Mouse (Mus musculus): ENCODE data around the gene Atg3. TPM values are rescaled to one million over a fixed set of nuclear protein-coding genes. Genes with fewer than 3 reads are reported as not detected.

Atg3 gene
- polyA plus RNA-seq, 1 experiment from 2014 or later = 29.3 TPM

DNA sequence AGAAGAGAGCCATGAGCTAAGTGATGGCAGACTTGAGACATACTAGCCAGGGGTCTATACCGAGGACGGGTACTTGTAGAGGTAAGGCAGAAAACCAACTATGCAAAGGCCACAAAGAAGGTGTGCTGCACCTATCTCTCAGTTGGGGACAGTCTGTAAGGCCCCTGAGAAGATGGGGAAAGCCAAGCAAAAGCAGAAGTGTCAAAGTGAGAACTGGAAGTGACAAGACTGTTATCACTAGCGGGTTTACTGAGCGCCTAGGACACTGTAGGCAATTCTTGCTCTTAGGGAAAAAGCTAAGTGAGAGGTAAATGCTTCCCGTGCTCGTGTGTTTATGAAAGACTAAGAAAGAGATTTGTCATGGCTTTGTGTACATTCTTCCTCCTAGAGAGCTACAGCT lies 13.5 kb upstream of the Atg3 start:
- Histone ChIP-seq H3K9ac (no peak overlapping the region), H3K4me2 (no peak overlapping the region), H3K9me3 (replicated peaks) (no peaks in the 10 kb centered on the region), H3K27me3 (no peaks in the 10 kb centered on the region), H3K36me3 (peaks cover 64% of the 10 kb centered on the region), H3K27ac (no peak overlapping the region), H3K4me3 (no peak overlapping the region), H3K4me1 (replicated peaks) (no peaks in the 10 kb centered on the region)
- ATAC-seq (replicated peaks; ENCODE audit: insufficient number of reproducible peaks, insufficient read depth, low FRiP score, low read depth) = no peak
- 85% methylated on average over 6 of the region's 6 CpGs for WGBS

DNA sequence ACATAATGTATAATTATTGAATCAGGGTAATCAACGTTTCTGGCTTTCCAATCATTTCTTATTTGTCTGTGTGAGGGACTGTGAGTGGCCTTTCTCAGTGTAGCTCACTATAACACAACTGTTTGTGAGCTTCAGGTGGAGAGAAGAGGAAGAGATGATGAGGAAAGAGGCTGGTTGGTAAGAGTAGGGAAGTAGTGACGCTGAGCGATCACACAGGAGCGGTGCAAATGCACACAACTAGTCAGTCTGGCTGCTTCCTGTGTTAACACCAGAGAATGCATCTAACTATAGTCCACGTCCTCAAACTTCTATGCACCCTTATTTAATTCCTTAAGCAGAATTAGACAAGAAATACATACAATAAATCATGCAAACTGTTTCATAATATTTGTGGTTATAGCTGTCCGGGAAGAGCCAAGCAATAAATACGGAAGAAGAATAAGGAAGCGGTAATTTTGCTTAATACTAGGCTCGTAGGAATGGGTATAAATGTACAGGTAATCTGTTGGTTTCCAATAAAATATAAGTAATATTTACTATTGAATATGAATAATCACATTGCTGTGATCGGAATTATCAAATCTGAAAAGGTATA lies 10.0 kb upstream of the Atg3 start:
- H3K4me2 ChIP-seq = no peak overlapping the region
- H3K9me3 ChIP-seq (replicated peaks) = no peaks in the 10 kb centered on the region
- peaks cover 53% of the 10 kb centered on the region for H3K36me3 ChIP-seq
- H3K9ac ChIP-seq = no peak overlapping the region
- 88% methylated on average over 10 of the region's 10 CpGs for WGBS
- ATAC-seq (replicated peaks; ENCODE audit: insufficient number of reproducible peaks, insufficient read depth, low FRiP score, low read depth) = no peak
- H3K4me3 ChIP-seq = no peak overlapping the region
- no peaks in the 10 kb centered on the region for H3K4me1 ChIP-seq (replicated peaks)
- H3K27ac ChIP-seq = no peak overlapping the region
- H3K27me3 ChIP-seq = no peaks in the 10 kb centered on the region

DNA sequence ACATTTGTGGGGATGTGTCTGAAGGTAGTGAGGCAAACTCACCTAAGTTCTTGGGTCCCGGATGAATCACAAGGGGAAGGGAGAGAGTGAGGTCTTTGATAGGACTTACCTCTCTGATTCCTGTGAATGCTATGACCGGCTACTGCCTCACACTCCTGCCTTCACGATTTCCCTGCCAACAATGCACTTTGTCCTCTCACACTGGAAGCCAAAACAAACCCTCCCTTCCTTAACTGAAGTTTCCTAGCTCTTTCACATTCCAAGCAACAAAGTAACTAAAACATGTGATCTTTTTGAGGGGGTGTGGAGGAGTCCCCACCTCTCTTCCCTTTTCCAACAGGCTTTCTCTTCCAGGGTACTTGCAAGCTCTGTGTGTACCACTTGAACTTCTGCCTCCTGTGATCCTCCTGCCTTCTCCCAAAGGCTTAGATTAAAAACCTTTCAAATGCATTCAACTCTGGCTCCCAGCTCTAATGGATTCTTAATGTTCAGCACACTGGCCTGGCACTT lies 3.8 kb upstream of the Atg3 start:
- no peak for ATAC-seq (replicated peaks; ENCODE audit: insufficient number of reproducible peaks, insufficient read depth, low FRiP score, low read depth)
- peaks cover 9% of the 10 kb centered on the region; the same call in 1 of the 2 replicates for H3K4me1 ChIP-seq (replicated peaks)
- H3K9me3 ChIP-seq (replicated peaks) = no peaks in the 10 kb centered on the region
- peaks cover 28% of the 10 kb centered on the region; the same call in 1 of the 2 replicates for H3K36me3 ChIP-seq
- H3K9ac ChIP-seq = no peak overlapping the region
- no peak overlapping the region for H3K27ac ChIP-seq
- 61% methylated on average over 3 of the region's 3 CpGs for WGBS
- no peak overlapping the region for H3K4me3 ChIP-seq
- H3K27me3 ChIP-seq = no peaks in the 10 kb centered on the region
- no peak overlapping the region for H3K4me2 ChIP-seq

DNA sequence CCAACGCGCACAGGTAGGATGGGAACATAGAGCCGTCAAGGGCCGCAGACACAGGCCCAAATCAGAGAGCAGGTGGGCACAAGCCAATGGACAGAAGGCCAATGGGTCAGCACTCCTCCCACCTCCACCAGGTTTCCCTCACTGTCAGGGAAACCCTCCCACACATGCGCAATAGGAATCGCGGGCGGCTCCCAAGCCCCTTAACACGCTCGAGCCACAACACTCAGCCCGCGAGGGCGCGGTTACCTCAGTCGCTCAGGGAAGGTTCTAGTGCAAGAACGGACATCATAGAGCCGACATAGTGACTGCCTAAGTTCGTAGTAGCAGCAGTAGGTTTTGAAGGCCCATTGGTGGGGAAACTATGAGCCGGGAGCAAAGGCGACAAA lies 456 bp upstream of the Atg3 start:
- H3K4me2 ChIP-seq = peak overlapping the region; percentile 71

DNA sequence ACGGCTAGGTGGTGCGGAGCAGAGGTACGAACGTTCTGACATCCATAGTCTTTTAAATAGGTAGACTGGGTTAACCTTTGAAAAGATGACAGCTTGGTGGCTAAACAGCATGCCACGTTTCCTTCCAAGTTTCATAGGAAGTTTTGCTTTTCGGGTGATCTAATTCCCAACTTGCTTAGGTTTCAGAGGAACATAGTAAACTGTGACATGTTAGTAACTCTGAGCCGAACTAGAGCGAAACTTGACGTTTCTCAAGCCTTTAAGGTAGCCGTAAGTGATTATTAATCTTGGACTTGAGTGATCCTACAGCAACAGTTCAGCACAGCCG lies 768 bp downstream of the Atg3 start:
- H3K4me2 ChIP-seq = peak overlapping the region; percentile 69
- peak overlapping the region; percentile 94 for H3K4me3 ChIP-seq
- peaks cover 13% of the 10 kb centered on the region; the same call in 1 of the 2 replicates for H3K36me3 ChIP-seq
- H3K9ac ChIP-seq = peak overlapping the region; percentile 91
- no peak for ATAC-seq (replicated peaks; ENCODE audit: insufficient number of reproducible peaks, insufficient read depth, low FRiP score, low read depth)
- H3K27ac ChIP-seq = peak overlapping the region; percentile 88
- WGBS = 3% methylated on average over 11 of the region's 11 CpGs
- no peaks in the 10 kb centered on the region for H3K27me3 ChIP-seq
- peaks cover 11% of the 10 kb centered on the region; the same call in 1 of the 2 replicates for H3K4me1 ChIP-seq (replicated peaks)
- no peaks in the 10 kb centered on the region for H3K9me3 ChIP-seq (replicated peaks)

More for the DNA sequence above, 456 bp upstream of the Atg3 start:
- under 1% methylated on average over 20 of the region's 20 CpGs for WGBS
- Histone ChIP-seq H3K9ac (peak overlapping the region; percentile 69), H3K27me3 (no peaks in the 10 kb centered on the region), H3K4me3 (peak overlapping the region; percentile 94), H3K9me3 (replicated peaks) (no peaks in the 10 kb centered on the region), H3K27ac (peak overlapping the region; percentile 88), H3K36me3 (peaks cover 15% of the 10 kb centered on the region; the same call in 1 of the 2 replicates), H3K4me1 (replicated peaks) (peaks cover 11% of the 10 kb centered on the region; the same call in 1 of the 2 replicates)
- ATAC-seq (replicated peaks; ENCODE audit: insufficient number of reproducible peaks, insufficient read depth, low FRiP score, low read depth) = peak; percentile 65

DNA sequence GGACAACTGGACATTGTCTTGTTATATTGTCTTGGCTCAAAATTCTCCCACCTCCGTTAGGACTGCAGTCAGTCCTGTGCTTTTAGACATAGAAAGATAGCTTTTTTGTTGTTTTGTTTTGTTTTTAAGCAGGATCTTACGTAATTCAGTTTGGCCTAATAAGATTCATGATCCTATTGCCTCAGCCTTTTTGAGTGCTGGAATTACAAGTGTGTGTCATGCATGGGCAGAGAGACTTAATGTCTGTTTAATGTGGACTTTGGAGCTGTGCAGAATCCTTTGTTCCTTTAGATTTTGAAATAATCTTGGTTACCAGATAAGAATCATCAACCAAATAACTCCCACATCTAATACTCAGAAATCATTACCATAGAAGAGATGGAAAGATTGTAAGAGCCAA lies 20.0 kb downstream of the Atg3 start:
- H3K27ac ChIP-seq = no peak overlapping the region
- WGBS = 90% methylated on average over 2 of the region's 2 CpGs
- no peaks in the 10 kb centered on the region for H3K4me1 ChIP-seq (replicated peaks)
- H3K9ac ChIP-seq = no peak overlapping the region
- no peaks in the 10 kb centered on the region for H3K27me3 ChIP-seq
- no peak overlapping the region for H3K4me3 ChIP-seq
- no peaks in the 10 kb centered on the region for H3K9me3 ChIP-seq (replicated peaks)
- peaks cover 14% of the 10 kb centered on the region for H3K36me3 ChIP-seq
- ATAC-seq (replicated peaks; ENCODE audit: insufficient number of reproducible peaks, insufficient read depth, low FRiP score, low read depth) = no peak
- H3K4me2 ChIP-seq = no peak overlapping the region

DNA sequence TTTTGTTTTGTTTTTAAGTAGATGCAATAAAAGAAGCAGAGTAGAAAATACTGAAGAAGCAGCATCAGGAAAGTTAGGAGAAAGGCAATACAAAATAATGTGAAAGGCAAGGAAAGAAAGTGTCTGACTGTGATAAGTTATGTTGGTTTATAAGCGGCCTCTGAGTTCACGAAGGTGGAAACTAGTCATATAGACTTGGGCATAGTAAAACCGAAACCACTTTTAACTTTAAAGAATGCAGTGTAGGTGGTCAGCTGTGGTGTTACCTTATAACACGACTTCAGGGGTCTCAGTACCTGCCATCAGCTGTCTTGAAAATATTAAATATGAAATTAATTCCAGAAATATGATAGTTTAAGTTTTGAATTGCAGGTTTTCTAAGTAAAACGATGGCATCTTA lies 23.2 kb downstream of the Atg3 start:
- H3K27ac ChIP-seq = no peak overlapping the region
- no peak overlapping the region for H3K4me2 ChIP-seq
- 86% methylated on average over 5 of the region's 5 CpGs for whole genome bisulfite sequencing
- H3K4me3 ChIP-seq = no peak overlapping the region
- no peaks in the 10 kb centered on the region for H3K27me3 ChIP-seq
- no peaks in the 10 kb centered on the region for H3K4me1 ChIP-seq (replicated peaks)
- peaks cover 20% of the 10 kb centered on the region; the same call in 1 of the 2 replicates for H3K36me3 ChIP-seq
- ATAC-seq (replicated peaks; ENCODE audit: insufficient number of reproducible peaks, insufficient read depth, low FRiP score, low read depth) = no peak
- H3K9ac ChIP-seq = no peak overlapping the region
- no peaks in the 10 kb centered on the region for H3K9me3 ChIP-seq (replicated peaks)

DNA sequence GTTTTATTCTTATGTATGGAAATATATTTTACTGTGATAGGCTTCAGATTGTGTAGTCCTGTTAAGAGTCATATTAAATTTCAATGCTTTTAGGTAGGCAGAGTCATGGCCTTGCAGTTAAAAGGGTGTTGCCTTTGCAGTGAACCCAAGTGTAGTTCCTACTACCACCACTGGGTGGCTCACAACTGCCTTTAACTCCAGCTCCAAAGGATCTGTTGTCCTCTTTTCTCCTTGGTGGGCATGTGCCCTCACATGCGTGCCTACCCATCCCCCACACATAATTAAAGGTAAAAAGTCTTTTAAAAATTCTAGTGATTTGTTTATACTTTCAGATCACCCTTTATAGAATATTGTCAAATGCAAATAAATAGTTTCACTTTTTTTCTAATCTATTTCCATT lies 34.0 kb downstream of the Atg3 start:
- H3K9me3 ChIP-seq (replicated peaks) = no peaks in the 10 kb centered on the region
- H3K27me3 ChIP-seq = no peaks in the 10 kb centered on the region
- H3K36me3 ChIP-seq = 0 out of 2 replicates have a peak, but pooled peaks cover 3% of the 10 kb centered on the region
- H3K27ac ChIP-seq = no peak overlapping the region
- WGBS = 0% methylated on average over 1 of the region's 1 CpGs
- H3K4me3 ChIP-seq = no peak overlapping the region
- no peak for ATAC-seq (replicated peaks; ENCODE audit: insufficient number of reproducible peaks, insufficient read depth, low FRiP score, low read depth)
- H3K4me2 ChIP-seq = no peak overlapping the region
- no peaks in the 10 kb centered on the region for H3K4me1 ChIP-seq (replicated peaks)
- no peak overlapping the region for H3K9ac ChIP-seq

DNA sequence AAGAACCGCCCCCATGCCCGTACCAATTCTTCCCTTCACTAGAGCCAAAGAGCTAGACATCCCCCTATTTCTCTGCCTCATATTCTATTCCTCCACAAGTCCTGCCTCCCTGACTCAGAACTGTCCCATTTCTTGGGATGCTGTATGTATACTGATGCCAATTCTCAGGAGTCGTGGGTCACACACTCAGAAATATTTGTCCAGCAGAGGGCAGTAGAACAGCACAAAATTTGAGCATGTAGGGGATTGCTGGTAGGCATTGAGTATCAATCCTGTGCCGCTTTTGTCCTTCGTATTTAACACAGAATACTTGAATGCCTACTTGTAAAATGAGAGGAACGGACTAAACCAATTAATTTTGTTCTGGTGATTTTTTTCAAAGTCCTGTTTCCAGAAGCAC lies 38.2 kb downstream of the Atg3 start:
- no peak overlapping the region for H3K27ac ChIP-seq
- no peak overlapping the region for H3K4me2 ChIP-seq
- H3K36me3 ChIP-seq = no peaks in the 10 kb centered on the region
- WGBS = 33% methylated on average over 6 of the region's 6 CpGs
- H3K9ac ChIP-seq = no peak overlapping the region
- no peaks in the 10 kb centered on the region for H3K27me3 ChIP-seq
- H3K4me1 ChIP-seq (replicated peaks) = no peaks in the 10 kb centered on the region
- no peak overlapping the region for H3K4me3 ChIP-seq
- ATAC-seq (replicated peaks; ENCODE audit: insufficient number of reproducible peaks, insufficient read depth, low FRiP score, low read depth) = no peak; the same call in 1 of the 2 replicates
- no peaks in the 10 kb centered on the region for H3K9me3 ChIP-seq (replicated peaks)

DNA sequence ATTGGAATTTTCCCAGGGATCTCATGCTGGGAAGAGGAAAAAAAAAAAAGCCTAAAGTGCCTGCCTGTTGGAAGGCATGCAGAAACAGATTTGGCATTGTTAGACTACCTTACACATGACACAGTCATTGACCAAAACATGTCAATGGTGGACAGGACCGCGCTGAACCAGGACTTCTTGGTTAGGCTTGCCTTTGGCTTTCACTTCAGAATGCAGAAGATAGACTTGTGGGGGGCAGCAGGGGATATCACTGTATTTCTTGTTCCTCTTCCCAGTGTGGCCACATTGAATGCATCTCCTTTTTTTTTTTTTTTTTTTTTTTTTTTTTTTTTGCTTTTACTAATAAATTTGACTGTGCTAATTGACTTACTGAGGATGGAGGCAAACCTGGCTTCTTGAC lies 42.8 kb downstream of the Atg3 start:
- H3K36me3 ChIP-seq = no peaks in the 10 kb centered on the region
- 91% methylated on average over 2 of the region's 2 CpGs for WGBS
- no peak overlapping the region for H3K9ac ChIP-seq
- H3K4me1 ChIP-seq (replicated peaks) = no peaks in the 10 kb centered on the region
- no peak for ATAC-seq (replicated peaks; ENCODE audit: insufficient number of reproducible peaks, insufficient read depth, low FRiP score, low read depth)
- H3K4me3 ChIP-seq = no peak overlapping the region
- no peak overlapping the region for H3K27ac ChIP-seq
- no peaks in the 10 kb centered on the region for H3K9me3 ChIP-seq (replicated peaks)
- no peaks in the 10 kb centered on the region for H3K27me3 ChIP-seq
- H3K4me2 ChIP-seq = no peak overlapping the region

DNA sequence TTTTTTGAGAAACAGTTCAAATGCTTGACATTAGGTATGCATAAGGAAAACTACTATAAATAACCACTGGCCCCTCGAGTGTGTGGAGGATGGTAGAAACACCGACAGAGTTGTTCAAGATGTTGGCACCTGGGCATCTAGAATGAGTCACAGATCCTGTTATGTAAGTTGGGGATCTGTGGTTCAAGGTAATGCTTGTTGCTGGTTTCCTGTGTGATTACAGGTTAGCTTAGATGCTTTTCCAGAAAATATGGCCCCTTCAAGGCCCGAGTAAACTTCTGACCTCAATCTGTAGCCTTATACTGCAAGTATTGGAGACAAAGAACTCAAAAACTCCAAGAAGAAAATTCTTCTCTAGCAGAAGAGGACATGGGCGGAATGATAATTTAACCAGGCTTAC lies 45.9 kb downstream of the Atg3 start:
- H3K9me3 ChIP-seq (replicated peaks) = no peaks in the 10 kb centered on the region
- H3K9ac ChIP-seq = no peak overlapping the region
- WGBS = 66% methylated on average over 4 of the region's 4 CpGs
- H3K4me2 ChIP-seq = no peak overlapping the region
- no peak overlapping the region for H3K27ac ChIP-seq
- no peaks in the 10 kb centered on the region for H3K27me3 ChIP-seq
- H3K4me1 ChIP-seq (replicated peaks) = no peaks in the 10 kb centered on the region
- no peak overlapping the region for H3K4me3 ChIP-seq
- no peak for ATAC-seq (replicated peaks; ENCODE audit: insufficient number of reproducible peaks, insufficient read depth, low FRiP score, low read depth)
- H3K36me3 ChIP-seq = no peaks in the 10 kb centered on the region
